Mouse (Mus musculus) heart, adult 2 months (tissue): ENCODE measurements around the gene Tdrd6.

Source experiments
- CTCF ChIP-seq: fragments of 200-600 bp; IDR thresholded peaks from 2 replicates; pipeline ENCODE4 v1.8.1; 2022; ENCODE audit warnings: antibody characterized with exemption, mild to moderate bottlenecking, moderate library complexity
- EP300 ChIP-seq: fragments of 200-500 bp; IDR thresholded peaks from 2 replicates; pipeline ENCODE4 v1.6.1; 2011; ENCODE audit warnings: low read depth, low read length, control low read depth; ENCODE audit not compliant: insufficient read depth

- TF ChIP-seq CTCF (peak; percentile 39), EP300 (no peak)
Measured at GRCm38 (mm10) chr17:43676241-43676640, 46.1 kb upstream of the Tdrd6 start.
